Mouse (Mus musculus) stomach, adult 2 months (tissue): ENCODE measurements around the gene Olfr615. TPM values are rescaled to one million over a fixed set of nuclear protein-coding genes. Genes with fewer than 3 reads are reported as not detected.

ENCODE experiments used
- polyA plus RNA-seq: library from polyadenylated mRNA; depleted of rRNA; stranded (reverse); fragments of >200 nt; gene quantifications from 2 replicates; pipeline ENCODE4 v1.2.3, GENCODE M21; 2012; rRNA removed

Gene Olfr615
- not detected in 2 replicates for polyA plus RNA-seq

DNA sequence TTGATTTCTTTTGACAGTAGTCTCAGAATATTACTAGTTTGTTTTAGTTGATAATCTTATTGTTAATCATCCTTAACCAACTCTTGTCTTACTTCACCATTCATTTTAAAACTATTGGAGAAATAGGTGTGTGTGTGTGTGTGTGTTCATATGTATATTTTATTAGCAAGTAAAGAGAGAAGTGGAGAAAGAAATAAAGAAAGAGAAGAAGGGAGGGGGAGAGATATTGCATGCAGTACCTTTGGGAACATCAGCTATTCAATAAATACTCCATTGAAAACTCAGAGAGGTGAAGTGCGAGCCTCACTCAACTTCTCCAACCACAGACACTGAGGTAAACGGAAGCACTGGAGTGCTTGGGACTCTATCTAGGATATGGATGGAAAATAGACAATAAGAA, at the start of gene Olfr615:
Gene Olfr615, plus strand, starts transcription at position 301 of the 400 bp plus-strand sequence.

DNA sequence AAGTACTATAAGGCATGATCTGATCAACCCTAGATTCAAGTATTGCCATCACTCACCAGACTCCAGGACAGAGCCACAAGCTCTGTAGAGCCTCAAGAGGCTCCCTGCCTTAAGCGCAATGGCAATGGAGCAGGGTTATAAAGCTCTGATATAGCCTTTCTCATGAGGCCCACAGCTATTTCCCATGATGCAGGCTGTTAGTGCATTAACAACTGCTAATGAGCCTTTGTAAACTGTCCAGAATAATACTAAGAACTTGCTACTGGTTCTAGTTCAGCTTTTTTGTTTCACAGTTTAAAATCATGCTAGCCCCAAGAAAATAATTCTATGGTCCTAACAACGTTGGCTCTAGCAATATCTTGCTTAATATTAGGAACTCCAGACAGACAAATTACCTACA, 43.9 kb upstream of the Olfr615 start, which contains the start of gene Olfr610:
Gene Olfr610, minus strand, starts transcription at position 101 of the 400 bp plus-strand sequence.

DNA sequence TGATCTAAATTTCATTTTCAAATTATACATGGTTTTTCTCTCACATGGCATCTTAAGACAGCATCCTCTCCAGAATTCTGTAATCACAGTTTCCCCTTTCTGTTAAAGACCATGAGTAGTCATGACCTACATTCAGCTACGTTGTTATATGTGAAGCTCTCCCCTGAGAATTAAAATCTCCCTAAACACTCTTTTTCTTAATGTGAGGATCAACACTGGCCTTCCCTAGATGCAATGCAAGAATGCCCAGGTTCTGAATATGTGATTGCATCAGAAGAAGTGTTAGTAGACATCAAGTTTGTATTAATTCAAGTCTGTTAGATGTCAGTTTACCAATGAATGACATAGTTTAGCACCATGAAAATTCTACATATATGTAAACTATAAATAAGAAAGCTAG, 35.1 kb upstream of the Olfr615 start, which contains the start of gene Olfr611:
Gene Olfr611, minus strand, starts transcription at position 101 of the 400 bp plus-strand sequence.

DNA sequence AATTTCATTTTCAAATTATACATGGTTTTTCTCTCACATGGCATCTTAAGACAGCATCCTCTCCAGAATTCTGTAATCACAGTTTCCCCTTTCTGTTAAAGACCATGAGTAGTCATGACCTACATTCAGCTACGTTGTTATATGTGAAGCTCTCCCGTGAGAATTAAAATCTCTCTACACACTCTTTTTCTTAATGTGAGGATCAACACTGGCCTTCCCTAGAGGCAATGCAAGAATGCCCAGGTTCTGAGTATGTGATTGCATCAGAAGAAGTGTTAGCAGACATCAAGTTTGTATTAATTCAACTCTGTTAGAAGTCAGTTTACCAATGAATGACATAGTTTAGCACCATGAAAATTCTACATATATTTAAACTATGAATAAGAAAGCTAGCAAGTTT, 13.3 kb upstream of the Olfr615 start, which contains the start of gene Olfr612:
Gene Olfr612, minus strand, starts transcription at position 101 of the 400 bp plus-strand sequence.

DNA sequence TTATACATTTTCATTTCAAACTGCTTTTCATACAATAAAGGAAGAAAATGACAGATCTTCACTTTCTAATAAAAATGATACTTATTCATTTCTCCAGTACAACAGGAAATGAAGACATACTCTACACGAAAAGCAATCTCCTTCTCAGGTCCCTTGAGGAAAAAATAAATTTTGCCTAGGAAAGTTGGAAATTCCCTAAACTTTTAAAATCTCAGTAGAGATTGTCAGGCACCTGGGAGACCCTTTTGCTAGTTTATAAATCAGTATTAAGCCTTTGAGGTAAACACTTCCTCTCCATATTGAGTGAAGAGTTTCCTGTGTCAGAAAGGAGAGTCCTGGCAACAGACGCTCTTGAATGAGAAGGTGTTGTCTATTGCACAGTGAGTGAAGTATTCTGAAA, 8.1 kb upstream of the Olfr615 start, which contains the start of gene Olfr613:
Gene Olfr613, plus strand, starts transcription at position 301 of the 400 bp plus-strand sequence.

DNA sequence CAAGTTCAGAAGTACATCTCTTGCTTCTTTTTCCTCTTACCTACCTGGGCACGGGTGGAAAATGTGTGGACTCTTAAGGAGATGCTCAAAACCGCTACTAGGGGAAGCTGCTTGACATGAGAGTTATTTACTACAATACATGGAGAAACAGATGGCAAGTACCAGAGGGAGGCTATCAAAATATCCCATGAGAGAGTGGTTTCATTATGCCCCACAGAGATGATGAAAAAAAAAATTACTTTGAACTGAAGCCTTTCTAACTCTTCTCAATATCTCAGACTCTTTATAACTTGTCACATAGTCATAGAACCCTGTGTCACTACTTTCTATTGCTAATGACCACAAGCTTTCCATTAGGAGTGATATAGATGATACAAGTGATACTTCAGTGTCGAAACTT, 13.2 kb downstream of the Olfr615 start, which contains the start of gene Olfr616:
Gene Olfr616, minus strand, starts transcription at position 101 of the 400 bp plus-strand sequence.

DNA sequence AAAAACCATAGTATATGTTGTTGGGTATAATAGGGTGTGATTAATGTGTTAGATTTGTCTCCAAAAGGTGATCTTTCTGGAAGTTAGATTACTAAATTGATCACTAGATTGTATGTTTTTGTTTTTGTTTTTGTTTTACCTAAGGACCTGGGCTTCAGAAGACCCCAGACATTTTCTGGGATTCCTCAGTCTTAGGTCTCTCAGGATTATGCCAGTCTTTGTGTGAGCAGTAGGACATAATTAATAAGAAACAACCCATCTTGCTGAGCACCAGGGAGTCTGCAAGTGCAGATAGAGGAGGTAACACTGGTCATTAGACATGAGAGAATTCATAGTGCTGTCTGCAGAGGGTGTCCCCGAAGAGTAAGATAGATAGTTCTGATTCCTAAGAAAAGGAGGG, 16.9 kb downstream of the Olfr615 start, which contains the start of gene Olfr617:
Gene Olfr617, plus strand, starts transcription at position 301 of the 400 bp plus-strand sequence.

DNA sequence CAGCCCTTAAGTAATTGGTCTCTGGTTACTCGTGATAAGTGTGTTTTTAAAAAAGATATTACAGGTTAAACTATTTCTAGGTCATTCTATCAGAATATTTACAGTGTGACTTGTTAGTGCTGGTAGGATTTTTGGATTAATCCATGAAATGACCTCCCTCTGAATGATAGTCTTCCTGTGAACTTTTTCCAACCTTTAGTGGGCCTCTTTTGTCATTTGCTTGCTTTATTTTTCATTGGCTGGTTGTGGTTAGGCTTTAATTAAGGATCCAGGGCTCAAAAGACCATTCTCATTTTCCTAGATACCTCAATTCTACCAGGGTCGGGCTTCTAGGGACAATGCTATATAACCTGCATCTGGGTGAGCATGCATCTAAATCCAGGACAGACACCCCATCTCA, 33.9 kb downstream of the Olfr615 start, which contains the start of gene Olfr618:
Gene Olfr618, plus strand, starts transcription at position 301 of the 400 bp plus-strand sequence.

DNA sequence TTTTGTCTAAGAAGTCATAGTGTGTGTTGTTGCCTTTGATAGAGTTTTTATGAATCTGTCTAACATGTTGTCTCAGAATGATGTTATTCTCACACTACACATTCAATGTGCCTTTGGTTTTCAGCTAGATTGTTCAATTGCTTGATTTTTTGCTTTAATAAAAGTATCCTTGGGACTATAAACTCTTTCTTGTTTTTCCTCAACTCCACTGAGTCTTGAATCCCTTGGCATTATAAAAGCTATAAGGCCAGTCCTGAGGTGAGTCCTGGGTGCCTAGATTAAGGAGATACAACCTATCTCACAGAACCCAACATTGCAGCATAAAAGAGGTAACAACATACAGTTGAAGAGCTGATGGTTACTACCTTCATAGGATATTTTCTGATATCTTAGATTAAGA, 44.4 kb downstream of the Olfr615 start, which contains the start of gene Olfr619:
Gene Olfr619, plus strand, starts transcription at position 301 of the 400 bp plus-strand sequence.

DNA sequence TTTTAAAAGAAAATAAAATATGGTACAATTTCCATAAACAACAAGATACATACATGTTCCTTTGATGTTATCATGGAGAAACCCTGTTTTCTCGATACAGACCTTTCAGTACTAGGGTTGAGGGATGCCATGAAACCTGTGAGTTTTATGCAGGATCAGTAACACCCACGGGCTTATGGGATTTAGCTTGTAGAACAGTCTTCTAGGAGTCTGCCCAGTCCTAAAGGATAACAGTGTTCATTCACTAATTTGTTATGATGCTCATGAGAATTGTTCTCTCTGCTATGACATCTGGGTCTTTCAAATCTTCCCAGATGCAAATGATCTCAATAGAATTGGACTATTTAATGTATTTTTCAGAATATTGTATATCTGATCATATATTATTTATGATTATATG, 56.6 kb downstream of the Olfr615 start, which contains the start of gene Olfr620:
Gene Olfr620, minus strand, starts transcription at position 101 of the 400 bp plus-strand sequence.

Other genes with a start within 250 kb of the Olfr615 start
- not detected in 2 replicates for gene Olfr597, start 239.8 kb upstream of the Olfr615 start, polyA plus RNA-seq
- not detected in 2 replicates for gene Olfr598, start 232.5 kb upstream of the Olfr615 start, polyA plus RNA-seq
- not detected in 2 replicates for gene Olfr599, start 220.2 kb upstream of the Olfr615 start, polyA plus RNA-seq
- not detected in 2 replicates for gene Olfr600, start 206.4 kb upstream of the Olfr615 start, polyA plus RNA-seq
- gene Olfr601, start 193.4 kb upstream of the Olfr615 start, polyA plus RNA-seq = not detected in 2 replicates
- not detected in 2 replicates for gene Olfr603, start 169.9 kb upstream of the Olfr615 start, polyA plus RNA-seq
- not detected in 2 replicates for gene Usp17lc, start 141.0 kb upstream of the Olfr615 start, polyA plus RNA-seq
- gene Olfr605, start 110.6 kb upstream of the Olfr615 start, polyA plus RNA-seq = not detected in 2 replicates
- not detected in 2 replicates for gene Olfr606, start 107.0 kb upstream of the Olfr615 start, polyA plus RNA-seq
- not detected in 2 replicates for gene Olfr607, start 91.9 kb upstream of the Olfr615 start, polyA plus RNA-seq
- not detected in 2 replicates for gene Olfr608, start 86.2 kb upstream of the Olfr615 start, polyA plus RNA-seq
- gene Olfr609, start 58.0 kb upstream of the Olfr615 start, polyA plus RNA-seq = not detected in 2 replicates
- gene Olfr610, start 44.0 kb upstream of the Olfr615 start, polyA plus RNA-seq = not detected in 2 replicates
- gene Olfr611, start 35.2 kb upstream of the Olfr615 start, polyA plus RNA-seq = not detected in 2 replicates
- not detected in 2 replicates for gene Olfr612, start 13.4 kb upstream of the Olfr615 start, polyA plus RNA-seq
- gene Olfr613, start 8.0 kb upstream of the Olfr615 start, polyA plus RNA-seq = not detected in 2 replicates
- gene Olfr616, start 13.1 kb downstream of the Olfr615 start, polyA plus RNA-seq = not detected in 2 replicates
- gene Olfr617, start 17.0 kb downstream of the Olfr615 start, polyA plus RNA-seq = not detected in 2 replicates
- gene Olfr618, start 34.0 kb downstream of the Olfr615 start, polyA plus RNA-seq = not detected in 2 replicates
- not detected in 2 replicates for gene Olfr619, start 44.5 kb downstream of the Olfr615 start, polyA plus RNA-seq
- gene Olfr620, start 56.5 kb downstream of the Olfr615 start, polyA plus RNA-seq = not detected in 2 replicates
- not detected in 2 replicates for gene Olfr622, start 86.6 kb downstream of the Olfr615 start, polyA plus RNA-seq
- not detected in 2 replicates for gene Olfr623, start 107.6 kb downstream of the Olfr615 start, polyA plus RNA-seq
- gene Olfr624, start 115.1 kb downstream of the Olfr615 start, polyA plus RNA-seq = not detected in 2 replicates
- gene Olfr625-ps1, start 126.6 kb downstream of the Olfr615 start, polyA plus RNA-seq = not detected in 2 replicates
- not detected in 2 replicates for gene Olfr243, start 158.6 kb downstream of the Olfr615 start, polyA plus RNA-seq
- not detected in 2 replicates for gene Olfr628, start 174.3 kb downstream of the Olfr615 start, polyA plus RNA-seq
- not detected in 2 replicates for gene Olfr629, start 188.9 kb downstream of the Olfr615 start, polyA plus RNA-seq
- not detected in 2 replicates for gene Olfr630, start 201.3 kb downstream of the Olfr615 start, polyA plus RNA-seq
- gene Olfr69, start 215.5 kb downstream of the Olfr615 start, polyA plus RNA-seq = not detected in 2 replicates
- gene Olfr68, start 223.6 kb downstream of the Olfr615 start, polyA plus RNA-seq = not detected in 2 replicates
- not detected in 2 replicates for gene Olfr67, start 235.7 kb downstream of the Olfr615 start, polyA plus RNA-seq